Mouse (Mus musculus) left cerebral cortex, adult 2 months (tissue): Measurements from ENCODE around the gene Renbp. TPM values are rescaled to one million over a fixed set of nuclear protein-coding genes. Genes with fewer than 3 reads are reported as not detected.

Experiments
- DNase-seq, 2 experiments: peaks; one replicate each; pipeline ENCODE4 v3.0.0; 2021 to 2022; ENCODE audit warnings: low spot score in 2 of 2, mixed read lengths in 1 of 2; ENCODE audit errors: extremely low spot score in 1 of 2
- H3K27ac ChIP-seq: fragments of 200-600 bp; 2 replicates; pipeline ENCODE4 v1.8.1; 2022
- H3K4me3 ChIP-seq: fragments of 200-600 bp; 2 replicates; pipeline ENCODE4 v1.8.1; 2022
- CTCF ChIP-seq: fragments of 200-600 bp; IDR thresholded peaks from 2 replicates; pipeline ENCODE4 v1.8.1; 2022; ENCODE audit warnings: antibody characterized with exemption, mild to moderate bottlenecking, moderate library complexity
- intact Hi-C: fragments of 180-260 bp; cut with DNase I; formaldehyde crosslinking; loops from one replicate; pipeline ENCODE4 v1.15.1; 2025
- total RNA-seq, 2 experiments: library from RNA; stranded (reverse); gene quantifications; 2 replicates each; pipeline ENCODE4 v1.2.3; 2021

Gene Renbp
- total RNA-seq, 2 experiments from 2014 or later, result 5.2 to 6.0 TPM

DNA sequence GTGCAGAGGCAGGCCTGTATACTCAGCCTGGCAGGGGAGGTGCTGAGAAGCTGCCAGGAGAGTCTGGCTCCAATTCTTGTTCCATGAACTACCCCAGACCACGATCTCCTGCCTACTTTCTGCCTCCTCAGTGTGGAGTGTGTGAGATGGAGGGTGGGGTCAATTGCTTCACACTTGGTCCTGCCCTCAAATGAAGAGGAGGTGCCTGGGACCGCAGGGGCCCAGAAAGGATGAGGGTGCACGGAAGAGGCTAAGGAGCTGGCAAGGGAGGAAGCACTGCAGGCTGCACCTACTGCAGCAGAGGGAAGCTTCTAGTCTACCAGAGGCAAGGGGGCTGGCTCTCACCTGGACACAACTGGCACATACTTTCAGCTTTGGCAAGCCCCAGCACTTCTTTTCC lies 33.7 kb upstream of the Renbp start:
- intact Hi-C loops, result loop anchor here (10.0 kb wide), 2 partner anchors 310 to 450 kb away; partner anchors contain the start of gene Rpl10
- TF ChIP-seq CTCF, result no peak
- Histone ChIP-seq H3K4me3 (peak overlapping the region; percentile 41), H3K27ac (no peak overlapping the region)
- DNase-seq, result no peak

DNA sequence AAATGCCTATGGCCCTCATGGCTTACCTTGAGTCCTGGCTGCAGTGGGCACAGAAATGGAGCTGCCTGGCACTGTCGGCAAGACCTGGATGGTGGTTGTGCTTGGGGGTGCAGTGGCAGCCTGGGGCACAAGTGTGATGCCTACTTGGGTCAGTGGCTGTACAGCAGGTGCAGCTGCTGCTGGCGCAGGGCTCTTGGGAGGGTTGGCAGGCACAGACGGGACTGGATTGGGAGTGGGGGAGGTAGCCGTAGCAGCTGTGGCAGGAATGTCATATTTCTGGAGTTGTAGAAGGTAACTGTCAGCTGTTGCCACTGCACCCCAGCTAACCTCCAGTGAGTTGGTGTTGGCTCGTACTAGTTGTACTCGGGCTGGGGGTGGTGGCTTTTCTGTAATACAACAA lies 24.3 kb upstream of the Renbp start:
- intact Hi-C loops, result no loop called here
- no peak for DNase-seq
- no peak for TF ChIP-seq CTCF
- H3K4me3 ChIP-seq, result no peak overlapping the region
- H3K27ac ChIP-seq, result no peak overlapping the region

GRCm38 (mm10) chrX:73952603-73953002 lies 22.0 kb upstream of the Renbp start:
- no peak overlapping the region for H3K4me3 ChIP-seq
- no peak for TF ChIP-seq CTCF
- H3K27ac ChIP-seq, result no peak overlapping the region
- no peak for DNase-seq
- intact Hi-C loops, result no loop called here

GRCm38 (mm10) chrX:73949341-73949740 lies 18.7 kb upstream of the Renbp start:
- TF ChIP-seq CTCF, result no peak
- intact Hi-C loops, result loop anchor here (5.0 kb wide), 1 partner anchor 897 kb away; no protein-coding TSS in a partner anchor
- H3K4me3 ChIP-seq, result no peak overlapping the region
- no peak overlapping the region for H3K27ac ChIP-seq
- DNase-seq, result no peak

DNA sequence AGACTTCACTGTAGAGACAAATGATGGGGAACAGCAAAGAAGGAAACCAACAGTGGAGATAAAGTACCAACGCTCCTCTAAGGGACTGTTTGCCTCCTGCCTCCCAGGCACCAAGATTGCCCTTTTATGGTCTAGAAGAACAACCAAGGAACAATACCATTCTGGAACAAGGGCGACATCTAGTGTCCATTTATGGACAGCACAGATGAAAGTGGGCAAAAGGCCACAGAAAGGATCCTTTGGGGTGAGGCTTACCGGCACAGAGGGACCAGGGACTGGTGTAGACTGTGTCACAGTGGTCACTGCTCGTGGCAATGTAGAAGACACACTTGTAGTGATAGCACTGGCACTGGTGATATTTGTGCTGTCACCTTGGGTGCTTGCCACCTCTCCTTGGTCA lies 18.0 kb upstream of the Renbp start:
- H3K27ac ChIP-seq, result no peak overlapping the region
- H3K4me3 ChIP-seq, result no peak overlapping the region
- intact Hi-C loops, result loop anchor here (5.0 kb wide), 1 partner anchor 896 kb away; no protein-coding TSS in a partner anchor
- peak; percentile 75 for TF ChIP-seq CTCF
- peak; percentile 20 to 37 for DNase-seq

DNA sequence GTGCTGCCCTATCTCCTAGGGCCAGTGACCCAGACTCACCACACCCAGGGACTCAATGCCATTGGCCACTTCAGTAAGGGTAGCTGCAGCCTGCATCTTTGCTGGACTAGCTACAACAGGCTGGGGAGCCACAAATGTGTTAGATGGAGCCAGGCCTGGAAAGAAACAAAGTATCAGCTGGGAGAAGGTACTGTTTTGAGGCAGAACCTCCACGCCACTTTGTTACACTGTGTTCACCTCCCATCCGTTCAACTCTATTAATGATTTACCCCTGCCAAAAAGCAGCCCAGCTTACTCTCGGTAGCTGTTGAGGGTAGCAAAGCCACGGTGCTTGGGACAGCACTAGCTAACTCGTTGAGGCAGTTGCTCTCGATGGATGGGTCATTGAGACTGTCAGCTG lies 16.2 kb upstream of the Renbp start:
- Histone ChIP-seq H3K27ac (no peak overlapping the region), H3K4me3 (no peak overlapping the region)
- intact Hi-C loops, result loop anchor here (5.0 kb wide), 1 partner anchor 895 kb away; no protein-coding TSS in a partner anchor
- no peak for TF ChIP-seq CTCF
- DNase-seq, result no peak

GRCm38 (mm10) chrX:73942294-73942693 lies 11.6 kb upstream of the Renbp start:
- no peak for DNase-seq
- intact Hi-C loops, result no loop called here
- Histone ChIP-seq H3K27ac (no peak overlapping the region), H3K4me3 (no peak overlapping the region)
- TF ChIP-seq CTCF, result no peak

DNA sequence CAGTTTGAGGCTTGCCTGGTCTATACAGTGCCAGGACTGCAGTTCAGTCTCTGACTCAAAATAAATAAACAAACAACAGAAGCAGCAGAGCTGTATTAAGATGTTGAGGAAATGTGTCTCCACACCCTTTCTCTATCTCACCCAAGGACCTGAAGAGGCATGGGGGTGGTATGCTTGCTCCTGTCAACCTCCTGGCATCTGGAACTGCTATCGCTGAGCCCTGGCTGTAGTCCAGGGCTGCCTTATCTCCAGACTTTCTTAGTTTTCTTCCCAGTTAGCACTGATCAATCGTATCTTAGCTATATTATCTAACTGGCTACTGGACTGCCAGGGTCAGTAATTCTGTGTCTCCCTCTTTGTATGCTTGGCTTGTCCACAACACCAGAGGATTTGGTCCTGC lies 11.2 kb upstream of the Renbp start:
- DNase-seq, result no peak
- intact Hi-C loops, result no loop called here
- TF ChIP-seq CTCF, result no peak

GRCm38 (mm10) chrX:73931871-73932270 lies 1.2 kb upstream of the Renbp start:
- Histone ChIP-seq H3K27ac (no peak overlapping the region), H3K4me3 (no peak overlapping the region)
- intact Hi-C loops, result loop anchor here (10.0 kb wide), 1 partner anchor 217 kb away; the partner anchor contains the start of genes Abcd1 and Bcap31
- no peak for DNase-seq
- TF ChIP-seq CTCF, result no peak

More for the DNA sequence above, 11.2 kb upstream of the Renbp start:
- no peak overlapping the region for H3K4me3 ChIP-seq
- no peak overlapping the region for H3K27ac ChIP-seq

- DNase-seq, result no peak
- H3K27ac ChIP-seq, result peak overlapping the region; percentile 54
- H3K4me3 ChIP-seq, result peak overlapping the region; percentile 63
- intact Hi-C loops, result loop anchor here (5.0 kb wide), 1 partner anchor 135 kb away; the partner anchor contains the start of genes Idh3g and Ssr4
- TF ChIP-seq CTCF, result no peak
These were observed 8.1 kb downstream of the Renbp start for GRCm38 (mm10) chrX:73922550-73922882.

DNA sequence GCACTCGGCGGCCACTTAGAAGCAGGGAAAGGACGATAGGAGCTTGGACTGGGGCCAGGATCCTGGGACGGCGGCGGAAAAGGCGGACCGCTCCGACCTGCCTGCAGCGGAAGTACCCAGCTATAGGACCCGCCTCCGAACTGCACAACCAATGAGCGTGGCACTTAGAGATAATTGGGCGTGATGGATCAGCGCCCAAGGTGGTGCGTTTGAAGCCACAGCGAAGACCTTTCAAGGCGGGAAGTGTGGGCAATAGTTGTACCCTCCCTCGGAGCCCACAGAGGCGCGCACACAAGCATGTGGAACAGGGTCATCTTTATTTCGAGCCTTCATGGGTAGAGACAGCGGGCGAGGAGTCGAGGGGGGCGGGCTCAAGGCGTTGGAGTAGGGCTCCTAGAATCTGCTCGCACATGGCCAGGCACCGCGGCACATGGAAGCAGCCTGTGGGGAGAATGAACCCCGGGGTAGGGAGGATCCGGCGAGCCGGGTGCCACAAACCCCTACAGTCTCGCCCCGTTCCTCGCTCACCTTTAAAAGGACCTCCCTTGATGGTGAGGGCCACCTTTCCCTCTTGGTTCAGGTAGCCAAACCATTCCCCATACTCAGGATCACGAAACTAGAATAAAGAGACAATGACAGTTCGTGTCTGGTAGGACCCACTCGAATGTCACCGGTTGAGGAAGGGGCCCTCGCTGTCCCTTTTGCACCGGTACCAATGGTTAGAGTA lies 8.7 kb downstream of the Renbp start, which contains the start of the genes Arhgap4 and Naa10:
Gene Arhgap4 (minus strand): TSS at position 48 of the 727 bp plus-strand sequence.
Gene Naa10 (minus strand): TSS at position 122 of the 727 bp plus-strand sequence.
- Histone ChIP-seq H3K27ac (peak within 1 kb of the TSS; percentile 82), H3K4me3 (peak within 1 kb of the TSS; percentile 63)
- no peak for TF ChIP-seq CTCF
- intact Hi-C loops, result loop anchor here (5.0 kb wide), 1 partner anchor 135 kb away; the partner anchor contains the start of genes Idh3g and Ssr4
- peak; percentile 82 to 85 for DNase-seq

DNA sequence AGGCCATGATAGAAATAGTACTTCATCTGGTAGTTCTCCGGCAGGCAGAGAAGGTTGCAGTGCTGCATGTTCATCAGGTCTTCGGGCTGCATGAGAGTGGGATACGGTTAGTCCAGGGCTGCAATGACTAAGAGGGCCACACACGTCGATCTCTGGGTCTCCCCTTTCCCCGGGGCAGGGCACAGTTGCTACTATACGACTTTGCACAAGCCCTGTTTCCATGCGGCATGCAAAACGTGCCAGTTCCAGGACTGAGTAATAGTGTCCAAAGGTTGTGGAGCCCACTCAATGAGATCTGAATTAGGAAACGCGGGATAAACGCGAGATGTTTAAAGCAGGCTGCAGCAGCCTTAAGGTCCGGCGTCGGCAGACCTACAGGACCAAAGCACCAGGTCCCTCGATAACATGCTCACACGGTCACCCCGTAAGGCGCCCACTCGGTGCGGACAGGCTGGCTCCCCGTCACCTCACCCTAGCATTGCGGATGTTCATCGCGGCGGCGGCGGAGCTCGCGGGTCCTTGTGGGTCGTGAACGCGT lies 9.3 kb downstream of the Renbp start:
- H3K27ac ChIP-seq, result peak overlapping the region; percentile 82
- no peak for TF ChIP-seq CTCF
- DNase-seq, result no peak
- intact Hi-C loops, result loop anchor here (5.0 kb wide), 1 partner anchor 134 kb away; the partner anchor contains the start of genes Idh3g and Ssr4
- peak overlapping the region; percentile 63 for H3K4me3 ChIP-seq
